Mouse (Mus musculus) neutrophil, adult 5-6 weeks (primary cell): ENCODE measurements around the gene Slc26a10. TPM values are rescaled to one million over a fixed set of nuclear protein-coding genes. Genes with fewer than 3 reads are reported as not detected.
A peak's percentile ranks its signal among the peaks of the same experiment; 100 is the strongest.
"Not testable (repeated sequence)": the region's sequence is repeated elsewhere in the genome, so short reads cannot be mapped to it uniquely, and the experiment has no call there.

Experiments
- ATAC-seq: fragments of 151-379, 151-347 bp; 2 replicates; pipeline ENCODE4 v1.8.0; 2017; ENCODE audit warnings: mild to moderate bottlenecking, moderate TSS enrichment; ENCODE audit not compliant: insufficient number of reproducible peaks, poor library complexity, low FRiP score, severe bottlenecking; ENCODE audit errors: extremely low read depth
- total RNA-seq: library from RNA; stranded (forward); fragments of 200-1000 nt; gene quantifications from 2 replicates; pipeline ENCODE4 v1.2.3, GENCODE M21; 2017

Slc26a10 gene
- total RNA-seq, 1 experiment from 2014 or later, result 3.0 TPM

GRCm38 (mm10) chr10:127200279-127200678, 19.8 kb upstream of the Slc26a10 start:
- ATAC-seq, result no peak

- ATAC-seq, result no peak
These were observed 19.0 kb upstream of the Slc26a10 start for GRCm38 (mm10) chr10:127199474-127199873.

GRCm38 (mm10) chr10:127199068-127199467, 18.6 kb upstream of the Slc26a10 start:
- ATAC-seq, result no peak

GRCm38 (mm10) chr10:127198492-127198891, 18.0 kb upstream of the Slc26a10 start:
- ATAC-seq, result no peak

GRCm38 (mm10) chr10:127197505-127198110, 17.2 kb upstream of the Slc26a10 start:
- ATAC-seq, result no peak

GRCm38 (mm10) chr10:127197104-127197503, 16.7 kb upstream of the Slc26a10 start:
- no peak for ATAC-seq

GRCm38 (mm10) chr10:127196392-127196791, 15.9 kb upstream of the Slc26a10 start:
- no peak for ATAC-seq

- ATAC-seq, result no peak
These were observed 15.1 kb upstream of the Slc26a10 start, which contains the start of gene Dtx3 for GRCm38 (mm10) chr10:127195328-127196129. Gene Dtx3 (minus strand): TSS chr10:127195728.

- ATAC-seq, result peak; percentile 10; the same call in 1 of the 2 replicates
These were observed 14.2 kb upstream of the Slc26a10 start for GRCm38 (mm10) chr10:127194428-127195327.

- ATAC-seq, result no peak
These were observed 12.6 kb upstream of the Slc26a10 start for GRCm38 (mm10) chr10:127193011-127193410.

- not testable (repeated sequence) for ATAC-seq
These were observed 11.5 kb upstream of the Slc26a10 start for GRCm38 (mm10) chr10:127192057-127192328.

- ATAC-seq, result no peak
These were observed 11.0 kb upstream of the Slc26a10 start for GRCm38 (mm10) chr10:127191191-127192056.

GRCm38 (mm10) chr10:127190398-127191190, 10.1 kb upstream of the Slc26a10 start:
- no peak for ATAC-seq

- no peak for ATAC-seq
These were observed 9.4 kb upstream of the Slc26a10 start, which contains the start of gene Arhgef25 for GRCm38 (mm10) chr10:127189651-127190381. Gene Arhgef25 (minus strand): TSS chr10:127190083.

- peak; percentile 47; the same call in 1 of the 2 replicates for ATAC-seq
These were observed 8.7 kb upstream of the Slc26a10 start for GRCm38 (mm10) chr10:127189116-127189650.

GRCm38 (mm10) chr10:127188465-127189115, 8.1 kb upstream of the Slc26a10 start:
- ATAC-seq, result no peak
